Mouse (Mus musculus): ENCODE data around the gene Tbata.

DNA sequence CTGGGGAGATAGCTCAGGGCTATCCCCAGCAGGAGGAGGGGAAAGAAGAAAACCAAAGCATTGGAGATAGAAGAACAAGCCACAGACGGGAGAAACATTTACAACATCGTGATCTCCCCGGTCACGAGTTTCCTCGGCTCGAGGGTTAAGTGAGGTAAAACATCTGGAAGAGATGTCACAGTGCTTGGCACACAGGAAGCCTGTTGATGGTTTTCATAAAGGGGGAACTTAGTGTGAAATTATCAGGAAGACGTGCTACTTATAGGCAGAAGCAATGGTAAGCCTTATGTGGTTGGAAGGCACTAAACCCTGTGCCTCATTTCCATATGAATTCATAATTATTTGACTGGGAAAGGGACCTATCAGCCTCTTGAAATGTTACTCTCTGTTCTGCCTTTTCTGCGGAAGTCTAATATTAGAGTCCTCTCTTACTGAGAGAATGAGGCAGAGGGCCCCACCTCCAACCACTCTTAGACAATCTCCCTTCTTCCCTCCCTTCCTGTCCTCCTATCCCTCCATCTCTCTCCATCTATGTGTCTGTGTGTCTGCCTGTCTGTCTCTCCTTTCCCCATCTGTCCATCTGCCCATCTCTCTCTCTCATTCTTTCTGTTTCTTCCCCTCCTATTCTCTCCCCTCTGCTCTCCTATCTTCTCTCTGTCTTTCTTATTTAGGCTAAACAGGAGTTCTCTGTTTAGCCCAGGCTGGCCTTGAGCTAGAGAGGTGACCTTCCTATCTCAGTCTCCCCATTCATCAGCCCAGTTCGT, 4.2 kb upstream of the Tbata start:
- TF ChIP-seq POLR2A (IDR thresholded peaks at IDR 0.05; ENCODE audit: insufficient read depth, low read depth, low read length) (no peak), CTCF (IDR thresholded peaks at IDR 0.05) (no peak), EP300 (IDR thresholded peaks at IDR 0.05; ENCODE audit: insufficient read depth, low read depth, low read length) (no peak)
